Mouse (Mus musculus) limb, embryonic 13.5 days (tissue): ENCODE results near the gene Mef2a. TPM values are rescaled to one million over a fixed set of nuclear protein-coding genes. Genes with fewer than 3 reads are reported as not detected.

Experiments
- ATAC-seq: fragments of 200-750 bp; cut with Nextera tagmentation; 2 replicates; pipeline ENCODE4 v1.8.0; 2017; ENCODE audit warnings: low read depth, moderate number of reproducible peaks, moderate TSS enrichment; ENCODE audit not compliant: low FRiP score
- H3K27ac ChIP-seq: fragments of 300-500 bp; sonication (generic); 2 replicates; pipeline ENCODE4 v1.5.1; 2015; ENCODE audit warnings: inconsistent platforms, mild to moderate bottlenecking, moderate library complexity
- H3K27me3 ChIP-seq: fragments of 300-500 bp; sonication (generic); 2 replicates; pipeline ENCODE4 v1.6.1; 2015; ENCODE audit warnings: mild to moderate bottlenecking, inconsistent platforms
- H3K36me3 ChIP-seq: fragments of 300-500 bp; sonication (generic); 2 replicates; pipeline ENCODE4 v1.6.1; 2015; ENCODE audit warnings: inconsistent platforms, mild to moderate bottlenecking, moderate library complexity
- H3K4me1 ChIP-seq: fragments of 300-500 bp; sonication (generic); 2 replicates; pipeline ENCODE4 v1.6.1; 2015; ENCODE audit warnings: inconsistent platforms
- H3K4me2 ChIP-seq: fragments of 300-500 bp; sonication (generic); replicated peaks from 2 replicates; pipeline ENCODE4 v1.6.1; 2015; ENCODE audit warnings: inconsistent platforms, mild to moderate bottlenecking, moderate library complexity
- H3K4me3 ChIP-seq: fragments of 300-500 bp; sonication (generic); 2 replicates; pipeline ENCODE4 v1.5.1; 2015; ENCODE audit warnings: moderate library complexity, mild to moderate bottlenecking, inconsistent platforms
- H3K9ac ChIP-seq: fragments of 300-500 bp; sonication (generic); 2 replicates; pipeline ENCODE4 v1.6.1; 2015; ENCODE audit warnings: mild to moderate bottlenecking, inconsistent platforms
- H3K9me3 ChIP-seq: fragments of 300-500 bp; sonication (generic); 2 replicates; pipeline ENCODE4 v1.6.1; 2016; ENCODE audit warnings: inconsistent platforms
- WGBS: fragments of 180-500 bp; shearing (Covaris S2); methylation state at CpG from one replicate; pipeline ENCODE4 v1.1.7; 2015; 5-methylcytosine and 5-hydroxymethylcytosine counted together
- polyA plus RNA-seq: library from polyadenylated mRNA; unstranded; fragments of >200 nt; fragmentation: Nextera tagmentation; extraction: Ambion mirVana; gene quantifications from 2 replicates; pipeline ENCODE4 v1.2.1, GENCODE M21; 2015

Gene Mef2a
- polyA plus RNA-seq, result 40.2 and 40.6 TPM in 2 replicates

DNA sequence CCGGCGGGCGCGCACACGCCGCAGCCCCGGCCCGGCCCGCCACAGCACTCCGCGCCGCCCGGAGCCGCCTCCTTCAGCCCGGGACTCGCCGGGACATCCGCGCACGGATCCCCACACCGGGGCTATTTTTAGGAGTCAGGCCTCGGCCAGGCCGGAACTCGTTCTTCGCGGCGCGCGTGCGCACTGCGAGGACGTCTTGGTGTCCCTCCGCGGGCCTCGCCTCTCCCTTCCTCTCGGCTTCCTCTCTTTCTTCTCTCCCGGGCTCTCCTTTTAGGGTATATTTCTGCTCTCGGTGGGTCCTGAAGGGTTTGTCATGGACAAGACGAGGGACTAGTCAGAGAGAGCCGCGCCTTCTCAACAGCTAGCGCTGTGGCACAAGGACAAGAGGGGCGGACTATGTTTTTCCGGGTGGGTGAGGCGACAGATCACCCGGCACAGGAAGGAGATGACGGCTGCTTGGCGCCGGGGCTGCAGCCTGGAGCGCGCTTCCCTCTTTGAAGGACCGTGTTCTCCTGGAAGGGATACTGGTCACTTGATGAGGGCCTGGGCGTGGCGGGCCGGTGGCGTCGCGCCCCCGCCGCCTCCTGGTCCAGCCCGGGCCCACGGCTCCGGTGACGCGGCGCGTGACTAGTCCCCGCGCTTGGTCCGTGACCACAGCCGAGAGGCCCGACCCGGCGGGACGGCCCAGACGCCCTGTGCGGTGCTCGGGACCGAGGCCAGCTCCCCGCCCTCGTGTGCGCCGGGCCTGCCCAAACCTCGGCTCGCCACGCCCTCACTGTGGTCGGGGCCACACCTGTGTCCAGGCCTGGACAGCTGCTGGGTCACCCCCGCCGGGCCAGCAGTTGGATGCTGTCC lies at the start of gene Mef2a:
Mef2a (minus strand) TSS at position 130 of the 855 bp plus-strand sequence.
- peak within 1 kb of the TSS; percentile 99 for H3K27ac ChIP-seq
- peaks cover 26% of the 10 kb centered on the region for H3K4me1 ChIP-seq
- peak within 1 kb of the TSS; percentile 99 for H3K9ac ChIP-seq
- peak within 1 kb of the TSS; percentile 93 for H3K4me2 ChIP-seq
- WGBS, result under 1% methylated on average over 76 of the region's 89 CpGs
- peak; percentile 87 for ATAC-seq
- H3K36me3 ChIP-seq, result no peaks in the 10 kb centered on the region
- H3K4me3 ChIP-seq, result peak within 1 kb of the TSS; percentile 96
- no peaks in the 10 kb centered on the region for H3K9me3 ChIP-seq
- no peaks in the 10 kb centered on the region for H3K27me3 ChIP-seq

DNA sequence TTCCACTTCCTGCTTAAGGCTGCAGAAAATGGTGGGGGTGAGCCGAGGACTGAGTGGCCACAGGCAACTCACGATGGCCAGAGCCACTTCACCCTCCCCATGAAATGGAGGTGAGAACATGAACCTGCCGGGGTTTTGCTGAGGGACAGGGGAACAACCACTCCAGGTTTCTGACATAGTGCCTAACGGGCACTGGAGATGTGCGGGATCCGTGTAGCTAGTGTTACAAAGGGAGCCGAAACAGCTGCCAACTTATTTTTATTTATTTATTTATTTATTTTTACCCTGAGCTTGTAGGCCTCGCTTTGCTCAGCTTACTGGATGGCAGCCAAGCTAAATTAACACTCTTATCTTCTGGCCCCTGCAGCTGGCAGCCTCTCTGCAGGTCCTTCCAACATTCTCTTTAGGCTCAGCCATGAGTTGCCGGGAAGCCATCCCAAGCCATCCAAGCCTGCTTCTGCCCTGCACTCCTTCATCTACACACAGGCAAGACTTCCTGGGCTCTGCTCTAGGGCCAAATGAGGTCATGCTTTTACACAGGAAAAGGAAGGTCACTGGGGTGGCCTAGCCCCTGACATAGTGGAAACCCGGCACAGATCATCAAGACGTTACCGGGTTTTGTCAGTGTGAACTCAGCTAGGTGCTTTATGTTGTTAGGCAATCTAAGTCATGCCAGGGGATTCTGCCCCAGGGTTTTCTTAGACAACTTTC lies 49.0 kb upstream of the Mef2a start:
- Histone ChIP-seq H3K36me3 (no peaks in the 10 kb centered on the region), H3K27ac (no peak overlapping the region; the same call in 1 of the 2 replicates), H3K9ac (no peak overlapping the region), H3K4me3 (no peak overlapping the region), H3K4me1 (peaks cover 17% of the 10 kb centered on the region), H3K9me3 (no peaks in the 10 kb centered on the region), H3K4me2 (0 out of 2 replicates have a peak overlapping the region, but pooled peaks have one; percentile 17), H3K27me3 (no peaks in the 10 kb centered on the region)
- ATAC-seq, result no peak; the same call in 1 of the 2 replicates
- WGBS, result 58% methylated on average over 12 of the region's 12 CpGs

DNA sequence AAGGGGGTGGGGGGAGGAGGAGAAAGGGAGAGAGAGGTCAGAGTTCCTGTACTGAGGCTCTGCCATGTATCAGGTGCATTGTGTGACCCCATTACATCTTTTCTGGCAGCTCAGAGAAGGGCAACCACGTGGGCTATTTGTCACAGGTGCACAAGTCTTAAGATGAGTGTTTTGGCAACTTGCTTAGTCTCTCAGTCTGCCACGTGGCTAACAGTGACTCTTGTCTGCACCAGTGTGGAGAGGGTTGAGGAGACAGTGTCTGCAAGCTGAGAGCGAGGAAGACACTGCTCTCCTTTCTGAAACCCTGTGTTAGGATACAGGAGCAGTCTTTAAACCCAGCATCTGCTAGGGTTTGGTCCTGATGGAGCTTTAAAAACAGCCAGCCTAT lies 48.4 kb upstream of the Mef2a start:
- 49% methylated on average over 3 of the region's 3 CpGs for WGBS
- no peaks in the 10 kb centered on the region for H3K36me3 ChIP-seq
- no peak for ATAC-seq

DNA sequence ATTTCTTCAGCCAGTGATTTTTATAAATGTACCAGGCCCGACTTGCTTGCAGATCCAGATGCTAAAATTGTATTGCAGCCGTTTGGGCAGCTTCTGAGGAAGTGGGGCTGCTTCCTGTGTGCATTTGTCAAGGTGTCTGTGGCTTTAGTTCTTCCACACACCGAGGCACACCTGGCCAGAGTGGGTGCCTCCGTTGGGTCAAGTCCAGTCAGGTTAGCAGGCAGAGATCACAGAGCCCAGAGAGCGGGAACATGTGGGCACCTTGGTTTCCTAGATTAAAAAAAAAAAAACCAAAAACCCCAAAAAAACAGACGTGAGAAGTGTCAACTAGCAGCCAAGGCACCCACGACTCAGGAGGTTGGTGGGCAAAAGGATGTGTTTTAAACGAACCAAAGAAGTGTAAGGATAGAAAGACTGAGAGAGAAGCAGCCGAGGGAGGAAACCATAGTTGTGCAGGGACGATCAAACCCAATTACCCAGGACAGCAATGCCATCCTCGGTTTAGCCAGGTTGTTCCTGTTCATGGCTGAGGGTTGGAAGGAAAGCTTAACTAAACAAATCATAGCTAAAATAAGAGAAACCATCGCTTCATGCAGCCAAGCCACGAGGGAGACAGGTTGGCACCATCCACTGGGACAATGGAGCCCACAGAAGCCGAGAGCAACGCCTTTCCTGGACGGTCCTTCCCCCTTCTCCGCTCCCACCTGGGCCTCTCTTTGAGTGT lies 47.1 kb upstream of the Mef2a start:
- Histone ChIP-seq H3K4me2 (no peak overlapping the region), H3K27ac (no peak overlapping the region), H3K36me3 (no peaks in the 10 kb centered on the region), H3K4me3 (no peak overlapping the region), H3K9ac (no peak overlapping the region), H3K4me1 (peaks cover 17% of the 10 kb centered on the region), H3K27me3 (no peaks in the 10 kb centered on the region), H3K9me3 (no peaks in the 10 kb centered on the region)
- no peak for ATAC-seq
- 69% methylated on average over 17 of the region's 17 CpGs for WGBS

More for the DNA sequence above, 48.4 kb upstream of the Mef2a start:
- H3K9ac ChIP-seq, result no peak overlapping the region
- H3K4me2 ChIP-seq, result no peak overlapping the region
- no peak overlapping the region for H3K4me3 ChIP-seq
- H3K9me3 ChIP-seq, result no peaks in the 10 kb centered on the region
- no peak overlapping the region; the same call in 1 of the 2 replicates for H3K27ac ChIP-seq
- H3K4me1 ChIP-seq, result peaks cover 17% of the 10 kb centered on the region
- no peaks in the 10 kb centered on the region for H3K27me3 ChIP-seq

DNA sequence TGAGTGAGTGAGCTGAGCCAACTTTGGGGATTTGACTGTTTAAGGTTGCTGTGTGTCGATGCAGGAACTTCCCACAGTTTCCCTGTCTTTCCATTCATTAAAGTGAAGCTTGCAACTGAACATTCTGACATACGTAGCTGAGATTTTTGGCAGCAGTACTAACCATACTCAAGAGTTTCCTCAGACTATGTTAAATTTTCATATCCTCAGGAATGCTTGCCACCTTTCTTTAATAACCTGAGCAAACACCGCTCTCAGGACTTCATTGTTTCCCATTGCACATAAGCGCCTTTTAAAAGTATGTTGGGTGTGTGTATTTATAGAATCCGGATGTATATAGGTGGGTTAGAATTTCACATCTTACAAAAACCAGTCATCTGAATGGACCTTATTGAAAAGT lies 45.5 kb upstream of the Mef2a start:
- Histone ChIP-seq H3K4me2 (no peak overlapping the region), H3K36me3 (no peaks in the 10 kb centered on the region), H3K27ac (no peak overlapping the region), H3K4me3 (no peak overlapping the region), H3K27me3 (no peaks in the 10 kb centered on the region), H3K9ac (no peak overlapping the region), H3K9me3 (no peaks in the 10 kb centered on the region), H3K4me1 (peaks cover 17% of the 10 kb centered on the region)
- 70% methylated on average over 5 of the region's 5 CpGs for WGBS
- 0 out of 2 replicates have a peak, but pooled peaks have one; percentile 28 for ATAC-seq

DNA sequence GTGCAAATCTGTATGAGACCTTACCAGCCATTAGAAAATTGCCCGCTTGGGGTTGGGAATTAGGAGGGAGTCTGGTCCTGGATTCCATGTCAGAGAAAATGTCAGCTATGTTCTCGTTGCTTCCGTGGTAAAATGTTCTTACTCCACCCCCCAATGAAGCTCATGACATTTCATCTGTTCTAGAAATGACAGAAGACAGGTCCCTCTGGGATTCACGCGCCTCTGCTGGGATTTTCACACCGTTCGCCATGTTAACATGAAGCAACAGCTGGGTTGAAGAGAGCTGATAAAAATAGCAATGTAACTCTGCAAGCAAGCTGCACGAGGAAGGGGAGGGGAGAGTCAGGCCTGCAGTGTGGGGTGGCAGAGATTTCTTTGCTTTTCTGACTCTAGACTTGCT lies 42.1 kb upstream of the Mef2a start:
- ATAC-seq, result peak; percentile 76
- H3K9ac ChIP-seq, result no peak overlapping the region
- H3K4me3 ChIP-seq, result no peak overlapping the region
- H3K4me2 ChIP-seq, result no peak overlapping the region
- H3K9me3 ChIP-seq, result no peaks in the 10 kb centered on the region
- peak overlapping the region; percentile 56; the same call in 1 of the 2 replicates for H3K27ac ChIP-seq
- H3K36me3 ChIP-seq, result no peaks in the 10 kb centered on the region
- H3K4me1 ChIP-seq, result peaks cover 8% of the 10 kb centered on the region; the same call in 1 of the 2 replicates
- 60% methylated on average over 8 of the region's 8 CpGs for WGBS
- H3K27me3 ChIP-seq, result no peaks in the 10 kb centered on the region

DNA sequence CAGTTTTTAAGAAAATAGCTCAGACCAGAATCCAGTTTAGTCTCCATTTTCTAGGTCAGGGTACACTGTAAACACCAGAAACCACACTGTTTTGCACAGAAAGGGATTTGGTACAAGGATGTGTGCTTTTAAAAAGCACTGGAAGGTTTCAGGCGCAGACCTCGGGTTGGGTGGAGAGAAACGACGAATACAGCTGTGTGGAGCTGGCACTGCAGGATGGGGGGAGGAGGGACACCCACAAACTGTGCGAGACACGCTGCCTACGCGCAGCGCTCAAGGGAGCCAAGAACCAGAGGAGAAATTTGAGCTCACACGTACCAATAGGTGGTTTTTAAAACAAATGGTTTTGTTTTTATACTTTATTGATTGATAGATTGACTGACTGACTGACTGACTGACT lies 40.0 kb upstream of the Mef2a start:
- Histone ChIP-seq H3K9ac (no peak overlapping the region), H3K9me3 (no peaks in the 10 kb centered on the region), H3K27me3 (no peaks in the 10 kb centered on the region), H3K4me3 (no peak overlapping the region), H3K4me1 (0 out of 2 replicates have a peak, but pooled peaks cover 5% of the 10 kb centered on the region), H3K4me2 (no peak overlapping the region), H3K27ac (no peak overlapping the region), H3K36me3 (no peaks in the 10 kb centered on the region)
- WGBS, result 52% methylated on average over 10 of the region's 10 CpGs
- no peak for ATAC-seq

DNA sequence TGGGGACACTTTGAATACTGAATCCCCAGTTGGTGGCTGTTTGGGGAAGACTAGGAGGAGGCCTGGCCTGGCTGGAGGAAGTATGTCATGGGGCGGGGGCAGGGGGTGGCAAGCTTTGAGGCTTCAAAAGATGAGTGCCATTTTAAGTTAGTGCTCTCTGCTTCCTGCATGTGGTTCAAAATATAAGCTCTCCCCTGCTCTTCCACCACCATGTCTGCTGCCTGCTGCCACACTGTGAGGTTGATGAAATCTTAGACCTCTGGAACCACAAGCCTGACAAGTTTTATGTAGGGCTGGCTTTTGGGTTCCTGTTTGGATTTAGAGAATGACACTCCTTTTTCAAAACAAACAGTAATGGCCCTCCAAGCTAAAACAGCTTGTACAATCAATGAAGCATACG lies 34.4 kb upstream of the Mef2a start:
- no peak overlapping the region for H3K27ac ChIP-seq
- no peaks in the 10 kb centered on the region for H3K9me3 ChIP-seq
- no peaks in the 10 kb centered on the region for H3K36me3 ChIP-seq
- no peak for ATAC-seq
- WGBS, result 86% methylated on average over 2 of the region's 2 CpGs
- H3K27me3 ChIP-seq, result no peaks in the 10 kb centered on the region
- H3K4me1 ChIP-seq, result no peaks in the 10 kb centered on the region
- no peak overlapping the region for H3K4me3 ChIP-seq
- H3K4me2 ChIP-seq, result no peak overlapping the region
- no peak overlapping the region for H3K9ac ChIP-seq

DNA sequence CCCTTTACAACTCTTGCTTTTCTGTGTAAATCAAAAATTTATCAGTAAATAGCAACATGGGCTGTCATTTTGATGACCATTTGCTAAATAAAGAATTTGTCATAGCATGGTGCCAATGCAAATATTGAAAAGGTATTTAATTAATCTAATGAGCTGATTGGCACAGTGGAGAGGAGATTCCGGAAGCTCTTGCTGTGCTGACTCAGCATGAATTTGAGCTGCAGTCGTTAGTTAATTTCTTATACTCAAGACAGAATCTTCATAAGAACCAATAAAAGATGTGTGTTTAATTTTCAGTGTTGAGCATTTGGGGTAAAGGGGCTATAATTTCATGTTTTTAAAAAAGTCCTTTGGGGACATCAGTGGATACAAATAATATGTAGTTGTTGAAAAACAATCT lies 31.5 kb upstream of the Mef2a start:
- Histone ChIP-seq H3K36me3 (no peaks in the 10 kb centered on the region), H3K4me1 (no peaks in the 10 kb centered on the region), H3K9me3 (no peaks in the 10 kb centered on the region), H3K27me3 (no peaks in the 10 kb centered on the region), H3K9ac (no peak overlapping the region), H3K27ac (no peak overlapping the region), H3K4me2 (no peak overlapping the region), H3K4me3 (no peak overlapping the region)
- WGBS, result 84% methylated on average over 2 of the region's 2 CpGs
- ATAC-seq, result no peak

DNA sequence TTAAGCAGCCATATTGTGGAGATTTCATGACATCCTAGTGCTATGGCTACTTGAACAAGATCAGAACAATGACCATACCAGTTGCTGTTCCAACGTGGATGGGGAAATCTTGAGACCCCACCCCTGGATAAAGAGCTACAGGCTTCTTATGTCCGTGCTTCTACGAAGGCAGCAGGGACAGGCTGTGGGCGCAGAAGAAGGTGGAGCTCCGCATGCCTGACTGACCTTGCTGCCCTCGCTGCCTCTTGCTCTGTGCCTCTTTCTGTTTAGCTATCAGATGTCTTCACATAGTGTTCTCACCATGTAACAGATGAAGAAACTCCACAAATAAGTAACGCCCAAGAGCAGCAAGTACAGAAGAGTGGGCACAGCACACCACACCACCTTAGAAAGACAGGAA lies 29.7 kb upstream of the Mef2a start:
- no peak overlapping the region for H3K9ac ChIP-seq
- H3K4me2 ChIP-seq, result no peak overlapping the region
- H3K27me3 ChIP-seq, result no peaks in the 10 kb centered on the region
- H3K27ac ChIP-seq, result no peak overlapping the region
- H3K9me3 ChIP-seq, result no peaks in the 10 kb centered on the region
- H3K4me1 ChIP-seq, result no peaks in the 10 kb centered on the region
- H3K36me3 ChIP-seq, result no peaks in the 10 kb centered on the region
- H3K4me3 ChIP-seq, result no peak overlapping the region
- WGBS, result 80% methylated on average over 7 of the region's 7 CpGs
- no peak for ATAC-seq

DNA sequence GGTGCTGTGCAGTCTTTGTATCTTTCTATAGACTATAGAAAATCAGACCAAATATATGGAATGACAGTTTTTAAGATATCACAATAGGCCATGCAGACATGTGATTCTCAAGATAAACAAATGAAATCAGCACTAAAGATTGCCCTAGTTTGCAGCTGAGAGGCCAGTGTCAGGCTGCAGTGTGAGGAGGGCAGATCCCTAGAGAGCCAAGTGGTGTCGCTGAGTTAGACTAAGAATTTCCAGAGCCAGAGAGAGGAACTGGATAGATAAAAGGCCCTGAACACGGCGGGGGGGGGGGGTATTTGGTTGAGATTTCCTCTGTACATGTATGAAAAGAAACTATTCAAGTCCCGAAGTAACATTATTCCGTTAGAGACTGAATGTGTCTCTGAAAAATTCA lies 28.7 kb upstream of the Mef2a start:
- Histone ChIP-seq H3K4me3 (no peak overlapping the region), H3K27me3 (no peaks in the 10 kb centered on the region), H3K4me1 (no peaks in the 10 kb centered on the region), H3K9me3 (no peaks in the 10 kb centered on the region), H3K9ac (no peak overlapping the region), H3K27ac (no peak overlapping the region), H3K36me3 (no peaks in the 10 kb centered on the region), H3K4me2 (no peak overlapping the region)
- ATAC-seq, result no peak
- 71% methylated on average over 5 of the region's 5 CpGs for WGBS

DNA sequence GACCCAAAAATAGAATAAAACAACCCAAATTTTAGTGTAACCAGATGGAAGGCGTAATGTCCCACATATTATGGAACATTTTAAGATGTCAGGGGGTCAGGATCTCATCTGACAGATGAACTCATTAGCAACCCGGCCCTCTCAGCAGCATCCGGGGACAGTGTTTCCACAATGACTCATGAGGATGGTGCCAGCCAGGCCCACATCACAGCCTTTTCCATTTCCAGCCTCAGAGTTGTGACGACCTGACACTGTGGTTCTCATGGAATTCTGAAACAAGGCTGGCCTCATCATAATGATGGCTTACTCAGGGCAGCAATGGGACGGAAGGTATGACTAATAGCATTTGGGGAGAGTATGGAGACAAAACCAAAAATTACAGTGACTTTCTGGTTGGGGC lies 18.1 kb upstream of the Mef2a start:
- no peak for ATAC-seq
- 68% methylated on average over 5 of the region's 5 CpGs for WGBS
- H3K9me3 ChIP-seq, result no peaks in the 10 kb centered on the region

More for the DNA sequence above, 18.1 kb upstream of the Mef2a start:
- no peak overlapping the region for H3K4me3 ChIP-seq
- no peaks in the 10 kb centered on the region for H3K27me3 ChIP-seq
- H3K9ac ChIP-seq, result no peak overlapping the region
- H3K4me1 ChIP-seq, result 0 out of 2 replicates have a peak, but pooled peaks cover 3% of the 10 kb centered on the region
- H3K36me3 ChIP-seq, result no peaks in the 10 kb centered on the region
- H3K4me2 ChIP-seq, result no peak overlapping the region
- no peak overlapping the region for H3K27ac ChIP-seq
